Mouse (Mus musculus) lung, postnatal 0 days (tissue): ENCODE measurements around the gene Pms2. TPM values are rescaled to one million over a fixed set of nuclear protein-coding genes. Genes with fewer than 3 reads are reported as not detected.

Source experiments
- ATAC-seq: fragments of 200-750 bp; cut with Nextera tagmentation; 2 replicates; pipeline ENCODE4 v1.8.0; 2017; ENCODE audit warnings: moderate library complexity
- DNase-seq: peaks from one replicate; pipeline ENCODE4 v3.0.0-alpha.2; 2016; ENCODE audit warnings: low spot score
- H3K27ac ChIP-seq: fragments of 300-500 bp; sonication (generic); 2 replicates; pipeline ENCODE4 v1.5.1; 2014; ENCODE audit warnings: antibody characterized with exemption, mild to moderate bottlenecking, low read length, mixed read lengths
- H3K27me3 ChIP-seq: fragments of 300-500 bp; sonication (generic); replicated peaks from 2 replicates; pipeline ENCODE4 v1.6.1; 2014; ENCODE audit warnings: low read length, mixed read lengths; ENCODE audit not compliant: insufficient read depth
- H3K36me3 ChIP-seq: fragments of 300-500 bp; sonication (generic); 2 replicates; pipeline ENCODE4 v1.6.1; 2014; ENCODE audit warnings: low read length, mixed read lengths; ENCODE audit not compliant: insufficient read depth
- H3K4me1 ChIP-seq: fragments of 300-500 bp; sonication (generic); 2 replicates; pipeline ENCODE4 v1.6.1; 2014; ENCODE audit warnings: antibody characterized with exemption, low read depth, low read length, mixed read lengths; ENCODE audit not compliant: insufficient read depth
- H3K4me2 ChIP-seq: fragments of 300-500 bp; sonication (generic); replicated peaks from 2 replicates; pipeline ENCODE4 v1.6.1; 2014; ENCODE audit warnings: low read depth, mild to moderate bottlenecking, low read length, moderate library complexity, mixed read lengths
- H3K4me3 ChIP-seq: fragments of 300-500 bp; sonication (generic); 2 replicates; pipeline ENCODE4 v1.5.1; 2014; ENCODE audit warnings: low read depth, low read length
- H3K9ac ChIP-seq: fragments of 300-500 bp; sonication (generic); replicated peaks from 2 replicates; pipeline ENCODE4 v1.6.1; 2014; ENCODE audit warnings: low read depth, mild to moderate bottlenecking
- H3K9me3 ChIP-seq: fragments of 300-500 bp; sonication (generic); 2 replicates; pipeline ENCODE4 v1.6.1; 2016; ENCODE audit warnings: low read length, mixed read lengths
- CTCF ChIP-seq: IDR thresholded peaks from 2 replicates; pipeline ENCODE4 v1.5.1; 2016; ENCODE audit warnings: antibody characterized with exemption, mild to moderate bottlenecking
- EP300 ChIP-seq: IDR thresholded peaks from 2 replicates; pipeline ENCODE4 v1.6.1; 2016; ENCODE audit warnings: antibody characterized with exemption, mild to moderate bottlenecking, control low read depth
- WGBS: fragments of 180-500 bp; shearing (Covaris S2); extraction: QIAGEN DNeasy Blood & Tissue Kit; methylation state at CpG from one replicate; pipeline ENCODE4 v1.1.7; 2014; 5-methylcytosine and 5-hydroxymethylcytosine counted together
- polyA plus RNA-seq: library from polyadenylated mRNA; unstranded; fragments of >200 nt; fragmentation: Nextera tagmentation; extraction: Ambion mirVana; gene quantifications from 2 replicates; pipeline ENCODE4 v1.2.1, GENCODE M21; 2015

Gene Pms2
- 7.9 and 8.3 TPM in 2 replicates for polyA plus RNA-seq

DNA sequence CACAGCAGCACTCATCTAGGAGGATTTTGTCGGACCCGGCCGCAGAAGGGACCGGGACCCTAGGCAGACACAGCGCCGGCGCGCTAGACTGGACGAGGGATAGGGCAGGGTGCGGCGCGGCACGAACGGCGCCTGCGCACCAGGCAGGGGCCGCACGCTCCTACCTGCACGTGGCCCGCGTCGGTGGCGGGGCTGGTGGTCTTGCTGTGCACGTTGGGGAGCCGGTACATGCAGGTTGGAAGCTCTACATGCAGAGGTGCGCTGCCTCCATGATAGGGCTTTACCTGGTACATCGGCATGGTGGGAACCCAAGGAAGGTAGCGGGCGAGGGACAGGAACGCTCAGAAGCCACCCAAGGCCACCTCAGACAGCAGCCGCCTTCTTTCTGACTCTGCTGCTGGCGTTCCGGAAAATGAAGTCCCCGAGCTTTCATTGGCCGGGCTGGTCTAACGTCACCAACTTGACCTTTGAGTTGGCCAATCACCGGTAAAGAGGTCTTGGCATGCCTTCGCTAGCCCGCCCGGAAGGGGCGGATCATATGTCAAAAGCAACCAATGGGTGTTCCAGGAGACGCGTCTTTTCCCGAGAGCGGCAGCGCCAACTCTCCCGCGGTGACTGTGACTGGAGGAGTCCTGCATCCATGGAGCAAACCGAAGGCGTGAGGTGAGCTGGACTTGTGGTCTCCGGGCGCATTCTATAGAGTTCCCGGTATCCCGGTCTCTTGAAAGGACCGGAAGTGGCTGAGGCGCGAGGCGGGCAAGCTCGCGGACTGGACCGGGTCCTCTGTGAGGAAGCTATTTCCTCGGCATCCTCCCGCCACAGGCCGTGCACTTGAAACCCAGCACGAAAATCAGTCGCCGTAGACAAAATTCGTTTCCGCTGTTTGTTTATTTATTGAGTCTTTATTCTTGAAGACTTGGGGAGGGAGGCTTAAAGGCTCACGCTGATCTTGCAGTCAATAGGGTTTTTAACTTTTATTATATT is at the start of gene Pms2, which contains the start of gene Aimp2:
Gene Pms2 (plus strand): TSS at position 548 of the 984 bp plus-strand sequence.
Gene Aimp2 (minus strand): TSS at position 431 of the 984 bp plus-strand sequence.
- ATAC-seq (peak; percentile 99), DNase-seq (peak; percentile 98)
- Histone ChIP-seq H3K27ac (peak within 1 kb of the TSS; percentile 91), H3K4me2 (peak within 1 kb of the TSS; percentile 82), H3K4me3 (peak within 1 kb of the TSS; percentile 69), H3K4me1 (peaks cover 11% of the 10 kb centered on the region; the same call in 1 of the 2 replicates), H3K27me3 (no peaks in the 10 kb centered on the region), H3K9me3 (no peaks in the 10 kb centered on the region), H3K9ac (peak within 1 kb of the TSS; percentile 68), H3K36me3 (no peaks in the 10 kb centered on the region)
- TF ChIP-seq CTCF (no peak; the same call in 1 of the 2 replicates), EP300 (peak; percentile 16; the same call in 1 of the 2 replicates)
- under 1% methylated on average over 70 of the region's 70 CpGs for WGBS

DNA sequence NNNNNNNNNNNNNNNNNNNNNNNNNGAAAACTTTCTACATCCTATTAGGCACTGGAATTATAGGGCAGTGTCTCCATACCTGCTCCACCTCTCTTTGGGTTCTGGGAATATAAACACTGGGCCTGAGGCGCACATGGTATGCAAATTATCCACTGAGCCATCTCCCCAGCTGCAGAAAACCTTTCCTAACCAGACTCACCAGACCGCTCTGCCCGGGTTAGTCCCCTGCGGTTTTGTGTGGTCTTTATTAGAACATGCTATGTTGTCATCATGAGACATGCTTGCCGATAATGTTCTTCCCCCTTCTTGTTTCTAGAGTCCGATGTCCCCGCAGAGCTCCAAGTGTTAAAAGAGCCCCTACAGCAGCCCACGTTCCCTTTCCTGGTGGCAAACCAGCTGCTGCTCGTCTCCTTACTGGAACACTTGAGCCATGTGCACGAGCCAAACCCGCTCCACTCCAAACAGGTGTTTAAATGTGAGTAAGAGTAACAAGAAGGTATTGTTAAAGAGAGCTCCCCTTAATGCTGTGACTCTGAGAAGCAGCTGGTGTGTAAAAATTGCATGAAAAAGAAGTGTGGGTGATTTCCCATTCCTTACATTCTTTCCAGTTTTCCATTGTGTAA is 38.1 kb upstream of the Pms2 start:
- WGBS = 72% methylated on average over 11 of the region's 11 CpGs
- Histone ChIP-seq H3K27me3 (no peaks in the 10 kb centered on the region), H3K9me3 (no peaks in the 10 kb centered on the region), H3K27ac (no peak overlapping the region), H3K4me1 (no peaks in the 10 kb centered on the region), H3K4me2 (no peak overlapping the region), H3K4me3 (no peak overlapping the region), H3K36me3 (peaks cover 18% of the 10 kb centered on the region; the same call in 1 of the 2 replicates), H3K9ac (no peak overlapping the region)
- DNase-seq = no peak
- TF ChIP-seq EP300 (no peak), CTCF (no peak)
- ATAC-seq = no peak

DNA sequence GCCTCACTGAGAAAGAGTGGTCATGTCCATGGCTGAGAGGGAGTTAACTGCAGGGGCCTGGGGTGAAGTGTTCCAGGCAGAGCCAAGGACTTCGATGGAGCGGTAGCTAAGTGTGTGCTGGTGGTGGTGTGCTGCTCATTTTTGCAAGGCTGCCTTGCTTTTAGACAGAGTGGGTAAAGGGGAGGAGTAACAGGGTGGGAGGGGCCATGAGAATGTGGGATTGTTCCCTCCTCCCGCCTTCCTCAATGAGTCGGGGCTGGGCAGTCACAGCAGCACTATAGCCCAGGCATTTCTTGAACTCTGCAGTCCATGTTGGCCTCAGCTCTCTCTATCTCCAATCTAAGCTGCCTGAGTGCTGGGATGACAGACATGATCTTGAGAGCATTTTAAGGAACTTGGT is 35.2 kb upstream of the Pms2 start:
- no peaks in the 10 kb centered on the region for H3K4me1 ChIP-seq
- H3K9me3 ChIP-seq = no peaks in the 10 kb centered on the region
- H3K27me3 ChIP-seq = no peaks in the 10 kb centered on the region
- DNase-seq = no peak
- ATAC-seq = no peak
- no peak overlapping the region for H3K9ac ChIP-seq
- H3K27ac ChIP-seq = no peak overlapping the region
- 54% methylated on average over 4 of the region's 4 CpGs for WGBS
- no peak overlapping the region for H3K4me2 ChIP-seq
- H3K4me3 ChIP-seq = no peak overlapping the region
- TF ChIP-seq CTCF (no peak), EP300 (no peak)
- peaks cover 38% of the 10 kb centered on the region; the same call in 1 of the 2 replicates for H3K36me3 ChIP-seq

DNA sequence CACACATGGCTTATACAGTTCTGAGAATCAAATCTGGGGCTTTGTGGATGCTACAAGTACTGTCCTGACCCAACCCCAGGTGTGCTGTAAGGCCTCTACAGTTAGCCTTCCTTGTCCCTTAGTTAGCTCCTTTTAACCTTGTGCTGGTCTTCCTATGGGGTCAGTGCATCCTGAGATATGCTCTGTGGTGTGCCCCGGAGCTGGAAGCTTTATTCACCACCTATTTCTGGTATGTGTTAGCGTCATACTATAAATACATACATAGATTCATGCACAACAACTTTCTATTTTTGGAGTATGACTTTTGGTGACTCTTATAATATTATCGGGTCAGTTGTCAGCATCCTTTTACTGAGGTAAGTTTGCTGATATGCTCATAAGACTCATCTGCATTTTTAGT is 24.5 kb upstream of the Pms2 start:
- H3K36me3 ChIP-seq = peaks cover 69% of the 10 kb centered on the region
- no peak overlapping the region for H3K4me3 ChIP-seq
- no peak for DNase-seq
- H3K9ac ChIP-seq = no peak overlapping the region
- no peak overlapping the region for H3K4me2 ChIP-seq
- H3K27me3 ChIP-seq = no peaks in the 10 kb centered on the region
- no peak overlapping the region for H3K27ac ChIP-seq
- over 99% methylated on average over 3 of the region's 3 CpGs for WGBS
- H3K9me3 ChIP-seq = no peaks in the 10 kb centered on the region
- TF ChIP-seq CTCF (no peak), EP300 (no peak)
- no peak for ATAC-seq
- H3K4me1 ChIP-seq = no peaks in the 10 kb centered on the region

DNA sequence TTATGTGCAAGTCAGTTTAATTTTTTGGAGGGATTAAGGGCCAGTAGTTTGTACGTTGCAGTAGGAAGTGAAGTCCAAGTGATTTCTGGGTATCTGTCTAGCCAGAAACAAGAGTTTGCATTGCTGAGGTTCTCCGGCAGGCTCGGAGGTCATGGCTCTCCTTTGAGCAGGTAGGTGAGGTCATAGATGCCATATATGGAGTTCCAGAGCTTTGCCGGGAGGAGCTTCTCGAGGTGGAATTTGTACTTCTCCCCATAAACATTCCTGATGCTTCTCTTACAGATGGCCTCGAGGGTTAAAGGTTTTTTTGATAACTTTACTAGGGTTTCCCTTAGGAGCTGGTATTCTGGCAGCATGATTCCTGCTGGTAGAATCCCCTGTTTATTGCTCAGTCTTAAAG is 19.0 kb upstream of the Pms2 start:
- no peak overlapping the region for H3K4me2 ChIP-seq
- no peaks in the 10 kb centered on the region for H3K4me1 ChIP-seq
- TF ChIP-seq CTCF (no peak), EP300 (no peak)
- no peak overlapping the region for H3K4me3 ChIP-seq
- no peak overlapping the region for H3K9ac ChIP-seq
- ATAC-seq = no peak
- 66% methylated on average over 6 of the region's 6 CpGs for WGBS
- H3K27me3 ChIP-seq = no peaks in the 10 kb centered on the region
- no peaks in the 10 kb centered on the region for H3K9me3 ChIP-seq
- no peak overlapping the region for H3K27ac ChIP-seq
- peaks cover 38% of the 10 kb centered on the region for H3K36me3 ChIP-seq
- DNase-seq = no peak

DNA sequence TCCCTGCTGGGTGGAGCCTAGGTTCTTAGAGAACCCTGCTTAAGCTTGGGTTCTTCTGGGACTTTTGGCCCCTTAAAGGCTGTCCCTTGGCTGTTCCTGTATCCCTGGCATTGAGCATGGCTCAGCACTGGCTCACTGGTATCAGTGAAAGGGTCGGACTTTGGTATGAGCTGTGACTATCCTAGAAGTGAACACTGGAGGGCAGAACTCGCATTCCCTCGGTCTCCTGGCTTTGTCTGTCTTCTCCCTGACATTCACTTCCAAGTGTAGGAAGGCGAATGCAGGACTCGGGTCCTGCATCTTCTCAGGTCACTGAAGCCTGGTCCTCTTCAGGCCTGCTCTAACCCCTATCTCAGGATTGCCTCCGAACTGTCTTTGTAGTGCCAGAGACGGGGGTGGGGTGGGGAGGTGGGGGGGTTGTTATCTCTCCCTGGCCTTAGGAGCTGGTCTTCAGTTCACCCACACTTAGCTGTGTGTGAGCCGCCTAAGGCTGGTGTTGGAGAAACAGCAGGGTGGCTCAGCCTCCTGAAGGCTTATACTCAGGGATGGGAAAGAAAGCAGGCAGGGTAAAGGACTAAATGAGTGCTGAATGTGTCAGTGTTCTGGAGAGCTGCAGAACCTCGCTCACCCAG is 17.4 kb upstream of the Pms2 start:
- H3K9me3 ChIP-seq = no peaks in the 10 kb centered on the region
- no peaks in the 10 kb centered on the region for H3K4me1 ChIP-seq
- DNase-seq = no peak
- no peak overlapping the region for H3K27ac ChIP-seq
- ATAC-seq = no peak
- H3K4me3 ChIP-seq = no peak overlapping the region
- H3K27me3 ChIP-seq = no peaks in the 10 kb centered on the region
- H3K9ac ChIP-seq = no peak overlapping the region
- TF ChIP-seq CTCF (peak; percentile 22), EP300 (no peak)
- peaks cover 28% of the 10 kb centered on the region for H3K36me3 ChIP-seq
- 68% methylated on average over 9 of the region's 9 CpGs for WGBS
- H3K4me2 ChIP-seq = no peak overlapping the region
